Comparison of ENCODE assay signal across 15 mouse cellular contexts in the genomic region with DNA sequence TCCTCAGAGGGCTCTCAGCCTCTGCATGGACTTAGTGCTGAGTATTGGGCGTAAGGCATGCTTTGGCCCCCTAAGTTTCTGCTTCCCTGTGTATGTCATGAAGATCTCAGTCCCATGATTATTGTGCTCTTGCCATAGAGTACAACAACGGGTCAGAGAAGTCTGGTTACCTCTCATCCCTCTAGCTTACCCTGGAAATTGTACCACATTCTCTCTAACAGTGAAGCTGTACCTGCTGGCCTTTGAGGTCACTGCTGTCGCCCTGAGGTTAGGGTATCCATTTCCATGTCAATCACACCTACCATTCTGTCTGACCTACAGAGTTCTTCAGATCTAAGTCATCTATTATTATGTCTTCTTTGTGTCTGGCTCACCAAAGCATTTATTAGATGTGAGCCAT.
DNase-seq lines count a peak whose midpoint lies in the region; ATAC-seq and TF ChIP-seq lines count a peak whose summit lies in the region.
"Had no signal": no experiment of that assay in that cellular context is flagged by ENCODE, and none has a peak within 500 bp of the region (broad histone marks: within the 10 kb centered on the region; RNA-seq: fewer than 3 reads in every experiment).

No protein-coding gene starts in this region.

- H3K9ac ChIP-seq in embryonic facial prominence, embryonic 11.5 days (replicated peaks; ENCODE audit: low read length), result no peak overlapping the region
- H3K9ac ChIP-seq in kidney, embryonic 16.5 days (replicated peaks; ENCODE audit: low read length), result no peak overlapping the region
- no peak overlapping the region for H3K9ac ChIP-seq in embryonic facial prominence, embryonic 13.5 days

- no peaks in the 10 kb centered on the region for H3K36me3 ChIP-seq in embryonic facial prominence, embryonic 11.5 days (replicated peaks; ENCODE audit: control insufficient read depth, insufficient read depth, low read depth, low read length)
- no peaks in the 10 kb centered on the region for H3K36me3 ChIP-seq in embryonic facial prominence, embryonic 10.5 days (replicated peaks)
- H3K36me3 ChIP-seq in kidney, embryonic 16.5 days (ENCODE audit: insufficient read depth, low read length), result no peaks in the 10 kb centered on the region
- H3K36me3 ChIP-seq in embryonic facial prominence, embryonic 13.5 days, result no peaks in the 10 kb centered on the region

- no peak overlapping the region for H3K4me2 ChIP-seq in embryonic facial prominence, embryonic 11.5 days (ENCODE audit: low read depth, low read length)
- no peak overlapping the region for H3K4me2 ChIP-seq in kidney, embryonic 16.5 days (replicated peaks; ENCODE audit: low read depth, low read length)
- no peak overlapping the region for H3K4me2 ChIP-seq in embryonic facial prominence, embryonic 13.5 days

- no peaks in the 10 kb centered on the region for H3K4me1 ChIP-seq in embryonic facial prominence, embryonic 11.5 days (ENCODE audit: control insufficient read depth, insufficient read depth, low read length)
- no peaks in the 10 kb centered on the region for H3K4me1 ChIP-seq in embryonic facial prominence, embryonic 10.5 days
- no peaks in the 10 kb centered on the region for H3K4me1 ChIP-seq in kidney, embryonic 16.5 days (ENCODE audit: insufficient read depth, low read length)
- no peaks in the 10 kb centered on the region for H3K4me1 ChIP-seq in embryonic facial prominence, embryonic 13.5 days
- no peaks in the 10 kb centered on the region for H3K4me1 ChIP-seq in cerebellum, adult 2 months (ENCODE audit: control insufficient read depth, insufficient read depth, low read length)

- peak; percentile 20; the same call in 1 of the 2 replicates for ATAC-seq in embryonic facial prominence, embryonic 11.5 days (replicated peaks; ENCODE audit: insufficient number of reproducible peaks, low FRiP score, low TSS enrichment, low read depth)
- ATAC-seq in kidney, embryonic 16.5 days (ENCODE audit: low FRiP score, low TSS enrichment), result peak; percentile 21; the same call in 1 of the 2 replicates
- peak; percentile 22 for ATAC-seq in embryonic facial prominence, embryonic 13.5 days (ENCODE audit: insufficient number of reproducible peaks, insufficient read depth, low FRiP score, low TSS enrichment, low read depth)
- ATAC-seq in monocyte, adult 5-6 weeks (replicated peaks; ENCODE audit: insufficient number of reproducible peaks, low FRiP score, low TSS enrichment, poor library complexity, severe bottlenecking), result peak; percentile 20; the same call in 1 of the 2 replicates
- ATAC-seq: activated CD4-positive, CD25-positive, alpha-beta regulatory T cell, adult 4 months had no signal

- no peak for TF ChIP-seq POLR2A in cerebellum, adult 2 months (IDR thresholded peaks at IDR 0.05; ENCODE audit: borderline replicate concordance, insufficient read depth, low read length)

- WGBS in embryonic facial prominence, embryonic 11.5 days, result 52% methylated on average over 3 of the region's 3 CpGs
- WGBS in embryonic facial prominence, embryonic 10.5 days, result 50% methylated on average over 3 of the region's 3 CpGs
- 49% methylated on average over 3 of the region's 3 CpGs for WGBS in kidney, embryonic 16.5 days
- WGBS in embryonic facial prominence, embryonic 13.5 days, result 43% methylated on average over 3 of the region's 3 CpGs
- 42% methylated on average over 3 of the region's 3 CpGs for WGBS in cerebellum, adult 2 months

- no peak overlapping the region for H3K27ac ChIP-seq in embryonic facial prominence, embryonic 11.5 days (replicated peaks; ENCODE audit: low read depth, low read length)
- no peak overlapping the region for H3K27ac ChIP-seq in embryonic facial prominence, embryonic 10.5 days (replicated peaks)
- no peak overlapping the region for H3K27ac ChIP-seq in kidney, embryonic 16.5 days (ENCODE audit: low read length)
- no peak overlapping the region for H3K27ac ChIP-seq in embryonic facial prominence, embryonic 13.5 days
- H3K27ac ChIP-seq in gastrocnemius, adult 2 months, result no peak overlapping the region
- no peak overlapping the region for H3K27ac ChIP-seq in cerebellum, adult 2 months (ENCODE audit: insufficient read depth, low read length)
- H3K27ac ChIP-seq: left cerebral cortex, adult 2 months had no signal

- intact Hi-C loops in gastrocnemius, adult 2 months (cut with DNase I), result no loop called here

- no peak overlapping the region for H3K4me3 ChIP-seq in embryonic facial prominence, embryonic 11.5 days (ENCODE audit: low read depth, low read length)
- H3K4me3 ChIP-seq in embryonic facial prominence, embryonic 10.5 days, result no peak overlapping the region
- H3K4me3 ChIP-seq in kidney, embryonic 16.5 days (ENCODE audit: low read length), result no peak overlapping the region
- no peak overlapping the region for H3K4me3 ChIP-seq in embryonic facial prominence, embryonic 13.5 days
- H3K4me3 ChIP-seq in gastrocnemius, adult 2 months, result no peak overlapping the region
- H3K4me3 ChIP-seq in cerebellum, adult 2 months (replicated peaks; ENCODE audit: insufficient read depth, low read depth, low read length), result no peak overlapping the region
- H3K4me3 ChIP-seq: erythroblast, embryonic 14.5 days; left cerebral cortex, adult 2 months had no signal

- DNase-seq in embryonic facial prominence, embryonic 11.5 days (ENCODE audit: low spot score), result no peak
- DNase-seq in embryonic facial prominence, embryonic 10.5 days (ENCODE audit: low spot score), result no peak
- DNase-seq in kidney, postnatal 14 days, result no peak
- DNase-seq in gastrocnemius, adult 2 months, result no peak
- DNase-seq in cerebellum, adult 2 months, result no peak
- DNase-seq: cerebellum, postnatal 25 days; gastrocnemius, postnatal 14 days; lung, adult 18-20 months; spleen, adult 18-20 months had no signal

- TF ChIP-seq CTCF in gastrocnemius, adult 2 months (IDR thresholded peaks at IDR 0.05), result no peak
- no peak for TF ChIP-seq CTCF in cerebellum, adult 2 months (IDR thresholded peaks at IDR 0.05; ENCODE audit: borderline replicate concordance, insufficient read depth, low read depth, low read length)

- H3K27me3 ChIP-seq in embryonic facial prominence, embryonic 11.5 days (ENCODE audit: control insufficient read depth, insufficient read depth, low read length), result no peaks in the 10 kb centered on the region
- H3K27me3 ChIP-seq in embryonic facial prominence, embryonic 10.5 days (replicated peaks; ENCODE audit: low read depth, poor library complexity, severe bottlenecking), result no peaks in the 10 kb centered on the region
- no peaks in the 10 kb centered on the region for H3K27me3 ChIP-seq in kidney, embryonic 16.5 days (ENCODE audit: insufficient read depth, low read length)
- H3K27me3 ChIP-seq in embryonic facial prominence, embryonic 13.5 days, result no peaks in the 10 kb centered on the region
- no peaks in the 10 kb centered on the region for H3K27me3 ChIP-seq in cerebellum, adult 2 months (ENCODE audit: control insufficient read depth, insufficient read depth, low read length)

- H3K9me3 ChIP-seq in embryonic facial prominence, embryonic 11.5 days (replicated peaks; ENCODE audit: control insufficient read depth, low read length), result peaks cover 24% of the 10 kb centered on the region
- H3K9me3 ChIP-seq in embryonic facial prominence, embryonic 10.5 days, result peaks cover 69% of the 10 kb centered on the region
- H3K9me3 ChIP-seq in kidney, embryonic 16.5 days (ENCODE audit: low read length), result peaks cover 43% of the 10 kb centered on the region
- peaks cover 55% of the 10 kb centered on the region for H3K9me3 ChIP-seq in embryonic facial prominence, embryonic 13.5 days
